Comparison of ENCODE assay signal across 14 mouse cellular contexts in the genomic region with DNA sequence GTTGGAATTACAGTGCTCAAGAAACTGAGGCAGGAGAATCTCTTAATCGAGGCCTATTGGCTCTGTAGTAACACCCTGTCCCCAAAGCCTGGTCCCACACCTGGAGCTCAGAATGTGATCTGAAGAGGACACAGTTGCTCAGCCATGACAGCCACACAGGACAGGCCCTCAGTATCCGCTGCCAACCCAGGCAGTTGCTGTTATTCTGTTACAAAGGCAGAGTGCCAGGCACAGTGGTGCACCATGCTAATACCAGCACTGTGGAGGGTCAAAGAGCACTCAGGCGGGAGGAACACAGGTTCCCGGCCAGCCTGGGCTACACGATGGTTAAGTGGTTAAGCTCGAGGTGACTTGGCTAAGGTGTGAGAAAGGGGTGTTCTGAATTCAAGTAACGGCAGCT.
"Had no signal": no experiment of that assay in that cellular context is flagged by ENCODE, and none has a peak within 500 bp of the region (broad histone marks: within the 10 kb centered on the region; RNA-seq: fewer than 3 reads in every experiment).

No protein-coding gene starts in this region.

- H3K9me3 ChIP-seq: limb, embryonic 13.5 days; midbrain, embryonic 10.5 days; neural tube, embryonic 15.5 days had no signal

- DNase-seq: layer of hippocampus, adult 9-11 months; layer of hippocampus, postnatal 36 days; lung, embryonic 14.5 days; lung, postnatal 10 days; lung, postnatal 4 days; midbrain, embryonic 14.5 days; thymus, postnatal 4 days had no signal

- H3K9ac ChIP-seq: limb, embryonic 13.5 days; lung, embryonic 14.5 days; neural tube, embryonic 15.5 days had no signal

- H3K27ac ChIP-seq: limb, embryonic 13.5 days; midbrain, embryonic 10.5 days; stomach, postnatal 0 days had no signal

- H3K27me3 ChIP-seq: limb, embryonic 13.5 days; neural tube, embryonic 15.5 days had no signal

- H3K4me1 ChIP-seq: midbrain, embryonic 10.5 days had no signal

- ATAC-seq: intestine, embryonic 16.5 days had no signal

- H3K4me2 ChIP-seq: limb, embryonic 13.5 days; liver, embryonic 11.5 days; lung, embryonic 14.5 days; neural tube, embryonic 15.5 days had no signal

- H3K4me3 ChIP-seq: limb, embryonic 13.5 days; midbrain, embryonic 10.5 days; myocyte; neural tube, embryonic 15.5 days had no signal
